Mouse (Mus musculus): ENCODE measurements at regions not wholly inside any gene's neighbourhood (a gene's known extent, or its start where the extent isn't known, plus 50 kb on each side); places are given as distances from the start of the nearest gene placed in this dataset.

- TF ChIP-seq POLR2A (IDR thresholded peaks at IDR 0.05; ENCODE audit: control insufficient read depth, low read depth, low read length), result no peak
- no peak for TF ChIP-seq CTCF (IDR thresholded peaks at IDR 0.05; ENCODE audit: control insufficient read depth, insufficient read depth, insufficient replicate concordance, low read depth, low read length)
- Histone ChIP-seq H3K27me3 (ENCODE audit: control insufficient read depth, insufficient read depth, low read length) (no peaks in the 10 kb centered on the region), H3K4me1 (ENCODE audit: control insufficient read depth, insufficient read depth, low read length) (no peaks in the 10 kb centered on the region), H3K36me3 (ENCODE audit: control insufficient read depth, insufficient read depth, low read length) (no peaks in the 10 kb centered on the region), H3K27ac (ENCODE audit: control insufficient read depth, insufficient read depth, low read depth, low read length) (no peak overlapping the region), H3K4me3 (ENCODE audit: control insufficient read depth, low read depth, low read length) (no peak overlapping the region)
These were observed 197.0 kb upstream of the Cxadr start for GRCm38 (mm10) chr16:78104246-78104645.

GRCm38 (mm10) chr16:78101415-78102326 lies 199.6 kb upstream of the Cxadr start:
- TF ChIP-seq POLR2A (IDR thresholded peaks at IDR 0.05; ENCODE audit: control insufficient read depth, low read depth, low read length), result no peak
- no peak for TF ChIP-seq CTCF (IDR thresholded peaks at IDR 0.05; ENCODE audit: control insufficient read depth, insufficient read depth, insufficient replicate concordance, low read depth, low read length)

GRCm38 (mm10) chr16:78099842-78100241 lies 201.4 kb upstream of the Cxadr start:
- TF ChIP-seq POLR2A (IDR thresholded peaks at IDR 0.05; ENCODE audit: control insufficient read depth, low read depth, low read length), result no peak
- TF ChIP-seq CTCF (IDR thresholded peaks at IDR 0.05; ENCODE audit: control insufficient read depth, insufficient read depth, insufficient replicate concordance, low read depth, low read length), result no peak
- no peaks in the 10 kb centered on the region for H3K4me1 ChIP-seq (ENCODE audit: control insufficient read depth, insufficient read depth, low read length)
- H3K27ac ChIP-seq (ENCODE audit: control insufficient read depth, insufficient read depth, low read depth, low read length), result no peak overlapping the region
- no peak overlapping the region for H3K4me3 ChIP-seq (ENCODE audit: control insufficient read depth, low read depth, low read length)
- no peaks in the 10 kb centered on the region for H3K36me3 ChIP-seq (ENCODE audit: control insufficient read depth, insufficient read depth, low read length)
- H3K27me3 ChIP-seq (ENCODE audit: control insufficient read depth, insufficient read depth, low read length), result no peaks in the 10 kb centered on the region

More at GRCm38 (mm10) chr16:78101415-78102326, 199.6 kb upstream of the Cxadr start:
- H3K27ac ChIP-seq (ENCODE audit: control insufficient read depth, insufficient read depth, low read depth, low read length), result no peak overlapping the region
- no peaks in the 10 kb centered on the region for H3K36me3 ChIP-seq (ENCODE audit: control insufficient read depth, insufficient read depth, low read length)
- no peaks in the 10 kb centered on the region for H3K27me3 ChIP-seq (ENCODE audit: control insufficient read depth, insufficient read depth, low read length)
- H3K4me3 ChIP-seq (ENCODE audit: control insufficient read depth, low read depth, low read length), result no peak overlapping the region
- H3K4me1 ChIP-seq (ENCODE audit: control insufficient read depth, insufficient read depth, low read length), result no peaks in the 10 kb centered on the region

- Histone ChIP-seq H3K4me1 (ENCODE audit: control insufficient read depth, insufficient read depth, low read length) (no peaks in the 10 kb centered on the region), H3K27ac (ENCODE audit: control insufficient read depth, insufficient read depth, low read depth, low read length) (no peak overlapping the region), H3K36me3 (ENCODE audit: control insufficient read depth, insufficient read depth, low read length) (no peaks in the 10 kb centered on the region), H3K27me3 (ENCODE audit: control insufficient read depth, insufficient read depth, low read length) (no peaks in the 10 kb centered on the region), H3K4me3 (ENCODE audit: control insufficient read depth, low read depth, low read length) (no peak overlapping the region)
- TF ChIP-seq CTCF (IDR thresholded peaks at IDR 0.05; ENCODE audit: control insufficient read depth, insufficient read depth, insufficient replicate concordance, low read depth, low read length) (no peak), POLR2A (IDR thresholded peaks at IDR 0.05; ENCODE audit: control insufficient read depth, low read depth, low read length) (no peak)
These were observed 202.2 kb upstream of the Cxadr start for GRCm38 (mm10) chr16:78099114-78099513.

GRCm38 (mm10) chr16:78098555-78098954 lies 202.7 kb upstream of the Cxadr start:
- no peaks in the 10 kb centered on the region for H3K27me3 ChIP-seq (ENCODE audit: control insufficient read depth, insufficient read depth, low read length)
- no peak overlapping the region for H3K27ac ChIP-seq (ENCODE audit: control insufficient read depth, insufficient read depth, low read depth, low read length)
- H3K36me3 ChIP-seq (ENCODE audit: control insufficient read depth, insufficient read depth, low read length), result no peaks in the 10 kb centered on the region
- no peak overlapping the region for H3K4me3 ChIP-seq (ENCODE audit: control insufficient read depth, low read depth, low read length)
- H3K4me1 ChIP-seq (ENCODE audit: control insufficient read depth, insufficient read depth, low read length), result no peaks in the 10 kb centered on the region
- no peak for TF ChIP-seq POLR2A (IDR thresholded peaks at IDR 0.05; ENCODE audit: control insufficient read depth, low read depth, low read length)
- no peak for TF ChIP-seq CTCF (IDR thresholded peaks at IDR 0.05; ENCODE audit: control insufficient read depth, insufficient read depth, insufficient replicate concordance, low read depth, low read length)

- Histone ChIP-seq H3K27me3 (ENCODE audit: control insufficient read depth, insufficient read depth, low read length) (no peaks in the 10 kb centered on the region), H3K27ac (ENCODE audit: control insufficient read depth, insufficient read depth, low read depth, low read length) (no peak overlapping the region), H3K4me3 (ENCODE audit: control insufficient read depth, low read depth, low read length) (no peak overlapping the region), H3K36me3 (ENCODE audit: control insufficient read depth, insufficient read depth, low read length) (no peaks in the 10 kb centered on the region), H3K4me1 (ENCODE audit: control insufficient read depth, insufficient read depth, low read length) (no peaks in the 10 kb centered on the region)
- TF ChIP-seq POLR2A (IDR thresholded peaks at IDR 0.05; ENCODE audit: control insufficient read depth, low read depth, low read length) (no peak), CTCF (IDR thresholded peaks at IDR 0.05; ENCODE audit: control insufficient read depth, insufficient read depth, insufficient replicate concordance, low read depth, low read length) (no peak)
These were observed 204.7 kb upstream of the Cxadr start for GRCm38 (mm10) chr16:78096571-78096970.

- Histone ChIP-seq H3K4me3 (ENCODE audit: control insufficient read depth, low read depth, low read length) (no peak overlapping the region), H3K4me1 (ENCODE audit: control insufficient read depth, insufficient read depth, low read length) (no peaks in the 10 kb centered on the region), H3K27me3 (ENCODE audit: control insufficient read depth, insufficient read depth, low read length) (no peaks in the 10 kb centered on the region), H3K36me3 (ENCODE audit: control insufficient read depth, insufficient read depth, low read length) (no peaks in the 10 kb centered on the region), H3K27ac (ENCODE audit: control insufficient read depth, insufficient read depth, low read depth, low read length) (no peak overlapping the region)
- TF ChIP-seq CTCF (IDR thresholded peaks at IDR 0.05; ENCODE audit: control insufficient read depth, insufficient read depth, insufficient replicate concordance, low read depth, low read length) (no peak), POLR2A (IDR thresholded peaks at IDR 0.05; ENCODE audit: control insufficient read depth, low read depth, low read length) (no peak)
These were observed 211.1 kb upstream of the Cxadr start for GRCm38 (mm10) chr16:78090155-78090554.
